ENCODE assay signal across 7 mouse cellular contexts in the genomic region with DNA sequence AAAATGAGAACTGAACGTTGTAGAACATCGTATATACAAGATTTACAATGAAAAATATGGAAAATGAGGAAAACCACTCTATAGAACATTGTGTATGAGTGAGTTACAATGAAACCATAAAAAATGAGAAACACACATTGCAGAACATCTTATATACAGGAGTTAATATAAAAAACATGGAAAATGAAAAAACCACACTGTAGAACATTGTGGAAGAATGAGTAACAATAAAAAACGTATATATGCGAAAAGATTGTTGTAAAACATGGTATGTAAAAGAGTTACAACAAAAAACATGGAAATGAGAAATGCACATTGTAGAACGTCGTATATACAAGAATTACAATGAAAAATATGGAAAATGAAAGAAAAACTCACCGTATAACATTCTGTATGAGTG.
DNase-seq lines count a peak whose midpoint lies in the region; TF ChIP-seq lines count a peak whose summit lies in the region.
"Not testable (repeated sequence)": the region's sequence is repeated elsewhere in the genome, so short reads cannot be mapped to it uniquely, and the experiment has no call there.

No protein-coding gene starts in this region.

- 72% methylated on average over 7 of the region's 7 CpGs for WGBS in liver, adult 2 months

- not testable (repeated sequence) for H3K9ac ChIP-seq in MEL (ENCODE audit: control insufficient read depth, low read depth, low read length, poor library complexity, severe bottlenecking); liver, adult 2 months (ENCODE audit: low read depth, low read length)

- TF ChIP-seq RAD21 in MEL (IDR thresholded peaks at IDR 0.05; ENCODE audit: low read depth, low read length), result not testable (repeated sequence)

- not testable (repeated sequence) for H3K36me3 ChIP-seq in MEL (ENCODE audit: control insufficient read depth in 1 of 2, insufficient read depth in 2 of 2, low read length in 2 of 2); liver, adult 2 months (ENCODE audit: control insufficient read depth, insufficient read depth, low read length)

- H3K79me2 ChIP-seq in MEL (ENCODE audit: control insufficient read depth, insufficient read depth, low read length, poor library complexity); liver, adult 2 months (ENCODE audit: control insufficient read depth, insufficient read depth, low read length): not testable (repeated sequence)

- DNase-seq in 416B (ENCODE audit: low read depth) (peak; percentile 87), MEL (ENCODE audit: low read depth, low spot score) (peak; percentile 91), ZHBTc4 (ENCODE audit: low read depth, low spot score) (peak; percentile 18)
- DNase-seq in c-Kit-positive CD71-positive TER-119-negative erythroid progenitor cells, embryonic 14.5 days (ENCODE audit: low read depth), result peak; percentile 31
- peak; percentile 31 for DNase-seq in gonadal fat pad, adult 2 months (ENCODE audit: low read depth)
- peak; percentile 46 for DNase-seq in liver, adult 2 months (ENCODE audit: extremely low read depth, low read depth, low spot score)
- peak; percentile 1 for DNase-seq in retina, embryonic 14.5 days (ENCODE audit: low spot score)

- H3K4me1 ChIP-seq in MEL (ENCODE audit: control insufficient read depth in 1 of 2, insufficient read depth in 2 of 2, low read length in 2 of 2); liver, adult 2 months (ENCODE audit: control insufficient read depth, insufficient read depth, low read length): not testable (repeated sequence)

- TF ChIP-seq CTCF in MEL (IDR thresholded peaks at IDR 0.05 in 2 of 3, conservative IDR thresholded peaks at IDR 0.05 in 1 of 3; ENCODE audit: control insufficient read depth in 1 of 3, insufficient read depth in 1 of 3, low read depth in 2 of 3, low read length in 3 of 3, poor library complexity in 1 of 3, severe bottlenecking in 1 of 3); liver, adult 2 months (IDR thresholded peaks at IDR 0.05; ENCODE audit: low read depth, low read length): not testable (repeated sequence)

- H3K4me3 ChIP-seq in MEL (ENCODE audit: control insufficient read depth in 1 of 2, insufficient read depth in 1 of 2, low read depth in 2 of 2, low read length in 2 of 2); liver, adult 2 months (ENCODE audit: insufficient read depth, low read depth, low read length): not testable (repeated sequence)

- TF ChIP-seq EP300 in MEL (IDR thresholded peaks at IDR 0.05; ENCODE audit: low read depth in 1 of 2, low read length in 2 of 2), result not testable (repeated sequence)

- not testable (repeated sequence) for H3K27ac ChIP-seq in MEL (ENCODE audit: control insufficient read depth, low read depth, low read length); liver, adult 2 months (replicated peaks; ENCODE audit: insufficient read depth, low read depth, low read length)

- not testable (repeated sequence) for H3K27me3 ChIP-seq in MEL (ENCODE audit: control insufficient read depth in 1 of 2, insufficient read depth in 2 of 2, low read length in 2 of 2); liver, adult 2 months (ENCODE audit: control insufficient read depth, insufficient read depth, low read length)

- TF ChIP-seq POLR2A in MEL (IDR thresholded peaks at IDR 0.05; ENCODE audit: control insufficient read depth in 1 of 2, insufficient read depth in 1 of 2, low read depth in 1 of 2, low read length in 2 of 2, poor library complexity in 1 of 2); liver, adult 2 months (IDR thresholded peaks at IDR 0.05; ENCODE audit: extremely low read depth, insufficient read depth, low read length): not testable (repeated sequence)

- not testable (repeated sequence) for H3K9me3 ChIP-seq in MEL (replicated peaks; ENCODE audit: insufficient read depth, low read length)

Comparison
In these comparisons a context has a peak if more than half of its experiments do, and no peak if none do; other contexts are left out.
1. DNase-seq: peak in every context shown above with its lines; median percentile 91 in MEL; 87 in 416B; 46 in liver, adult 2 months; 31 in c-Kit-positive CD71-positive TER-119-negative erythroid progenitor cells, embryonic 14.5 days; 31 in gonadal fat pad, adult 2 months; 18 in ZHBTc4; 1 in retina, embryonic 14.5 days.